Mouse (Mus musculus) CH12.LX (cell line): ENCODE measurements around the gene Krt83. TPM values are rescaled to one million over a fixed set of nuclear protein-coding genes. Genes with fewer than 3 reads are reported as not detected.

Source experiments
- DNase-seq: peaks from one replicate; pipeline ENCODE4 v3.0.0-alpha.2; 2013; ENCODE audit errors: extremely low read depth
- H3K27ac ChIP-seq: 2 replicates; pipeline ENCODE4 v1.5.1; 2012; ENCODE audit warnings: low read depth, mild to moderate bottlenecking, control low read depth, moderate library complexity; ENCODE audit not compliant: insufficient read depth
- H3K27me3 ChIP-seq: replicated peaks from 2 replicates; pipeline ENCODE3; 2012; ENCODE audit warnings: inconsistent platforms
- H3K36me3 ChIP-seq, 2 experiments: replicated peaks in 1 of 2; 2 replicates each; pipeline versions ENCODE3 to v1.6.1; 2012; ENCODE audit warnings: inconsistent platforms in 1 of 2, low read length in 1 of 2, mild to moderate bottlenecking in 1 of 2, mixed read lengths in 1 of 2, moderate library complexity in 1 of 2; ENCODE audit not compliant: control insufficient read depth in 1 of 2, insufficient read depth in 1 of 2
- H3K4me1 ChIP-seq, 2 experiments: 2 replicates each; pipeline ENCODE4 v1.6.1; 2012; ENCODE audit warnings: inconsistent platforms in 1 of 2, moderate library complexity in 1 of 2; ENCODE audit not compliant: insufficient read depth in 2 of 2, control insufficient read depth in 1 of 2
- H3K4me2 ChIP-seq: 2 replicates; pipeline ENCODE4 v1.6.1; 2012; ENCODE audit warnings: low read depth, mild to moderate bottlenecking, control low read depth; ENCODE audit not compliant: poor library complexity, insufficient read depth, severe bottlenecking
- H3K4me3 ChIP-seq, 3 experiments: fragments of 150-350 bp in 1 of 3; sonication (generic) in 1 of 3; replicated peaks in 1 of 3; 2 replicates each; pipeline versions ENCODE3 to v1.5.1; 2011 to 2012; ENCODE audit warnings: low read depth in 2 of 3, low read length in 2 of 3, mild to moderate bottlenecking in 2 of 3, moderate library complexity in 2 of 3, control low read depth in 1 of 3, improper control_type of control experiment in 1 of 3, inconsistent platforms in 1 of 3, mixed read lengths in 1 of 3; ENCODE audit not compliant: poor library complexity in 1 of 3
- H3K79me2 ChIP-seq: replicated peaks from 2 replicates; pipeline ENCODE4 v1.6.1; 2012; ENCODE audit warnings: mild to moderate bottlenecking, moderate library complexity; ENCODE audit not compliant: control insufficient read depth, poor library complexity, insufficient read depth, severe bottlenecking; ENCODE audit errors: extremely low read depth
- H3K9ac ChIP-seq: 2 replicates; pipeline ENCODE4 v1.6.1; 2012; ENCODE audit warnings: low read depth, mild to moderate bottlenecking, control low read depth, moderate library complexity; ENCODE audit not compliant: insufficient read depth
- H3K9me3 ChIP-seq: replicated peaks from 2 replicates; pipeline ENCODE3; 2012; ENCODE audit warnings: low read length, inconsistent platforms, mixed read lengths
- CHD2 ChIP-seq: IDR thresholded peaks from 2 replicates; pipeline ENCODE4 v1.6.1; 2011; ENCODE audit warnings: low read length, improper control_type of control experiment
- CTCF ChIP-seq, 2 experiments: IDR thresholded peaks in 1 of 2; conservative IDR thresholded peaks in 1 of 2; 2 replicates each; pipeline ENCODE4 v1.5.1; 2011 to 2012; ENCODE audit warnings: low read depth in 2 of 2, low read length in 2 of 2, improper control_type of control experiment in 1 of 2, inconsistent platforms in 1 of 2, mild to moderate bottlenecking in 1 of 2, moderate library complexity in 1 of 2
- ETS1 ChIP-seq: conservative IDR thresholded peaks from 2 replicates; pipeline ENCODE4 v1.6.1; 2012; ENCODE audit warnings: low read depth, mild to moderate bottlenecking, inconsistent platforms, low read length, improper control_type of control experiment, moderate library complexity
- HCFC1 ChIP-seq: IDR thresholded peaks from 2 replicates; pipeline ENCODE4 v1.6.1; 2012; ENCODE audit warnings: low read depth, mild to moderate bottlenecking, inconsistent platforms, low read length, improper control_type of control experiment
- JUND ChIP-seq: conservative IDR thresholded peaks from 2 replicates; pipeline ENCODE4 v1.6.1; 2011; ENCODE audit warnings: low read depth, low read length, improper control_type of control experiment
- KAT2A ChIP-seq: IDR thresholded peaks from 2 replicates; pipeline ENCODE4 v1.6.1; 2012; ENCODE audit warnings: low read length, improper control_type of control experiment, inconsistent platforms; ENCODE audit not compliant: insufficient replicate concordance
- MAX ChIP-seq: IDR thresholded peaks from 2 replicates; pipeline ENCODE4 v1.6.1; 2011; ENCODE audit warnings: low read length, improper control_type of control experiment
- MAZ ChIP-seq: IDR thresholded peaks from 2 replicates; pipeline ENCODE4 v1.6.1; 2012; ENCODE audit warnings: low read depth, mild to moderate bottlenecking, inconsistent platforms, low read length, improper control_type of control experiment, moderate library complexity
- MEF2A ChIP-seq: IDR thresholded peaks from 2 replicates; pipeline ENCODE4 v1.6.1; 2014; ENCODE audit warnings: low read depth, mild to moderate bottlenecking, inconsistent platforms, low read length, improper control_type of control experiment, borderline replicate concordance
- POLR2AphosphoS2 ChIP-seq: IDR thresholded peaks from 2 replicates; pipeline ENCODE4 v1.6.1; 2011; ENCODE audit warnings: low read depth, low read length, improper control_type of control experiment
- RAD21 ChIP-seq: IDR thresholded peaks from 2 replicates; pipeline ENCODE4 v1.6.1; 2011; ENCODE audit warnings: low read depth, mild to moderate bottlenecking, low read length, improper control_type of control experiment, moderate library complexity
- RCOR1 ChIP-seq: conservative IDR thresholded peaks from 2 replicates; pipeline ENCODE4 v1.6.1; 2012; ENCODE audit warnings: low read depth, mild to moderate bottlenecking, inconsistent platforms, low read length, improper control_type of control experiment
- SMC3 ChIP-seq: IDR thresholded peaks from 2 replicates; pipeline ENCODE4 v1.6.1; 2011; ENCODE audit warnings: low read depth, low read length, improper control_type of control experiment
- TBP ChIP-seq: conservative IDR thresholded peaks from 2 replicates; pipeline ENCODE4 v1.6.1; 2011; ENCODE audit warnings: low read depth, low read length, improper control_type of control experiment
- TCF12 ChIP-seq: IDR thresholded peaks from 2 replicates; pipeline ENCODE4 v1.6.1; 2014; ENCODE audit warnings: low read depth, mild to moderate bottlenecking, inconsistent platforms, low read length, improper control_type of control experiment
- UBTF ChIP-seq: IDR thresholded peaks from 2 replicates; pipeline ENCODE4 v1.6.1; 2012; ENCODE audit warnings: low read depth, mild to moderate bottlenecking, inconsistent platforms, low read length, improper control_type of control experiment, moderate library complexity
- USF1 ChIP-seq: IDR thresholded peaks from 2 replicates; pipeline ENCODE4 v1.6.1; 2014; ENCODE audit warnings: low read depth, mild to moderate bottlenecking, inconsistent platforms, low read length, improper control_type of control experiment
- USF2 ChIP-seq: conservative IDR thresholded peaks from 2 replicates; pipeline ENCODE4 v1.6.1; 2011; ENCODE audit warnings: low read depth, low read length, improper control_type of control experiment
- dilution Hi-C: fragments of 300-500 bp; cut with MboI; formaldehyde crosslinking; loops from 2 replicates; pipeline ENCODE4 v1.14.3; 2020; ENCODE audit warnings: low sequenced_read_pairs; ENCODE audit not compliant: extremely low pct_unique_long_range_greater_than_20kb, extremely low pct_ligation_motif_present
- in situ Hi-C: fragments of 300-500 bp; cut with MboI; formaldehyde crosslinking; loops from 3 replicates; pipeline ENCODE4 v1.14.3; 2019; ENCODE audit warnings: low sequenced_read_pairs, low pct_ligation_motif_present, low pct_unique_long_range_greater_than_20kb, mixed read lengths
- polyA plus RNA-seq: library from polyadenylated mRNA; unstranded; fragments of >175 nt; gene quantifications from 2 replicates; pipeline ENCODE4 v1.2.1, GENCODE M21; 2012; ENCODE audit warnings: low read depth; ENCODE audit not compliant: insufficient read length
- total RNA-seq, 2 experiments: library from RNA; depleted of rRNA; stranded (reverse); fragments of 300-350 nt in 1 of 2; fragments of >200 nt in 1 of 2; gene quantifications; 2 replicates each; pipeline ENCODE4 v1.2.3; 2012 to 2014

The Krt83 gene
- total and polyA plus RNA-seq, 3 experiments: not detected

GRCm38 (mm10) chr15:101497181-101497580, 5.9 kb upstream of the Krt83 start:
- no peaks in the 10 kb centered on the region for H3K79me2 ChIP-seq
- H3K4me1 ChIP-seq: no peaks in the 10 kb centered on the region
- H3K9ac ChIP-seq: no peak overlapping the region
- no peaks in the 10 kb centered on the region for H3K9me3 ChIP-seq
- no peak overlapping the region for H3K4me2 ChIP-seq
- TF ChIP-seq RAD21 (peak; percentile 35), SMC3 (peak; percentile 66), CTCF (conservative IDR thresholded peaks at IDR 0.05 in 1 of 2, IDR thresholded peaks at IDR 0.05 in 1 of 2; ENCODE audit: low read depth in 2 of 2, low read length in 2 of 2) (peak in 1 of 2 experiments; percentile 65; a peak in 2 of 4 replicates), USF2 (no peak), UBTF (no peak)
- in situ Hi-C loops: loop anchor here (5.0 kb wide), 1 partner anchor 155 kb away; no protein-coding TSS in a partner anchor
- no peak overlapping the region for H3K4me3 ChIP-seq
- DNase-seq: peak; percentile 20
- dilution Hi-C loops: no loop called here
- H3K27ac ChIP-seq: no peak overlapping the region
- no peaks in the 10 kb centered on the region for H3K36me3 ChIP-seq
- H3K27me3 ChIP-seq: peaks cover 92% of the 10 kb centered on the region

DNA sequence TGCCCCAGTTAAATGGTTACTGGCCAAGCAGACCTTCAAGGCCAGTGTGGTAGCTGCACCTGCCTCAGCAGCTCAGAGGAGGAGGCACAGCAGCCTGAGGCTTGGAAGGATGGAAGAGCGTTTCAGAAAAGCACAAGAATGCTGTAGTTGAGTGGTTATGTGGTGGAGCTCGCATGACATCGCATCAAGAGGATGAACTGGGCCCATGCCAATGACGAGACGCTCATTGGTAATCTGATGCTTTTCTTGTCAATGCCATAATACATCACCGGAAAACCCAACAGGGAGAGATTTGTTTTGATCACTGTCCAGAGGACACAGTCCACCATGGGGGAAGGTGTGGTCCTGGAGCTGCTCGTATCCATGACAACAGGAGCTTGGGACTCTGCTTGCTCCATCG, 4.0 kb upstream of the Krt83 start:
- dilution Hi-C loops: no loop called here
- H3K4me2 ChIP-seq: no peak overlapping the region
- in situ Hi-C loops: loop anchor here (5.0 kb wide), 1 partner anchor 153 kb away; no protein-coding TSS in a partner anchor
- H3K4me3 ChIP-seq: no peak overlapping the region
- no peak overlapping the region for H3K27ac ChIP-seq
- peaks cover 90% of the 10 kb centered on the region for H3K27me3 ChIP-seq
- no peak for TF ChIP-seq CHD2
- TF ChIP-seq KAT2A: no peak
- no peaks in the 10 kb centered on the region for H3K9me3 ChIP-seq
- no peaks in the 10 kb centered on the region for H3K36me3 ChIP-seq
- no peaks in the 10 kb centered on the region for H3K79me2 ChIP-seq
- no peak for DNase-seq
- no peaks in the 10 kb centered on the region for H3K4me1 ChIP-seq
- no peak overlapping the region for H3K9ac ChIP-seq

- no peak overlapping the region for H3K27ac ChIP-seq
- in situ Hi-C loops: no loop called here
- no peaks in the 10 kb centered on the region for H3K4me1 ChIP-seq
- H3K9ac ChIP-seq: no peak overlapping the region
- dilution Hi-C loops: no loop called here
- no peak for DNase-seq
- no peaks in the 10 kb centered on the region for H3K9me3 ChIP-seq
- TF ChIP-seq MAZ (no peak), MEF2A (no peak), RAD21 (no peak), POLR2AphosphoS2 (no peak), JUND (no peak), CHD2 (no peak), USF1 (no peak), SMC3 (no peak), TCF12 (no peak), TBP (no peak), RCOR1 (no peak), ETS1 (no peak), HCFC1 (no peak), MAX (no peak)
- TF ChIP-seq, all 38 proteins: peak for 0
- H3K36me3 ChIP-seq: no peaks in the 10 kb centered on the region
- H3K79me2 ChIP-seq: no peaks in the 10 kb centered on the region
- H3K4me3 ChIP-seq: no peak overlapping the region
- H3K4me2 ChIP-seq: no peak overlapping the region
- H3K27me3 ChIP-seq: peaks cover 89% of the 10 kb centered on the region
Observed at GRCm38 (mm10) chr15:101494203-101494602, 2.9 kb upstream of the Krt83 start.
